Mouse (Mus musculus) lung, embryonic 15.5 days (tissue): Measurements from ENCODE around the gene Mgme1. TPM values are rescaled to one million over a fixed set of nuclear protein-coding genes. Genes with fewer than 3 reads are reported as not detected.

Source experiments
- ATAC-seq: fragments of 200-750 bp; cut with Nextera tagmentation; 2 replicates; pipeline ENCODE4 v1.8.0; 2017; ENCODE audit warnings: moderate number of reproducible peaks, borderline replicate concordance; ENCODE audit not compliant: low FRiP score, low TSS enrichment; ENCODE audit errors: extremely low read depth
- H3K27ac ChIP-seq: fragments of 300-500 bp; sonication (generic); 2 replicates; pipeline ENCODE4 v1.5.1; 2015; ENCODE audit warnings: moderate library complexity, mild to moderate bottlenecking, inconsistent platforms
- H3K27me3 ChIP-seq: fragments of 300-500 bp; sonication (generic); 2 replicates; pipeline ENCODE4 v1.6.1; 2015; ENCODE audit warnings: inconsistent platforms
- H3K36me3 ChIP-seq: fragments of 300-500 bp; sonication (generic); 2 replicates; pipeline ENCODE4 v1.6.1; 2015; ENCODE audit warnings: inconsistent platforms
- H3K4me1 ChIP-seq: fragments of 300-500 bp; sonication (generic); 2 replicates; pipeline ENCODE4 v1.6.1; 2015; ENCODE audit warnings: inconsistent platforms
- H3K4me2 ChIP-seq: fragments of 300-500 bp; sonication (generic); 2 replicates; pipeline ENCODE4 v1.6.1; 2015; ENCODE audit warnings: inconsistent platforms, mild to moderate bottlenecking, moderate library complexity
- H3K4me3 ChIP-seq: fragments of 300-500 bp; sonication (generic); 2 replicates; pipeline ENCODE4 v1.5.1; 2015; ENCODE audit warnings: mild to moderate bottlenecking, inconsistent platforms
- H3K9ac ChIP-seq: fragments of 300-500 bp; sonication (generic); 2 replicates; pipeline ENCODE4 v1.6.1; 2015; ENCODE audit warnings: inconsistent platforms
- H3K9me3 ChIP-seq: fragments of 300-500 bp; sonication (generic); 2 replicates; pipeline ENCODE4 v1.6.1; 2016; ENCODE audit warnings: inconsistent platforms
- WGBS: fragments of 180-500 bp; shearing (Covaris S2); methylation state at CpG from one replicate; pipeline ENCODE4 v1.1.7; 2015; 5-methylcytosine and 5-hydroxymethylcytosine counted together
- polyA plus RNA-seq: library from polyadenylated mRNA; unstranded; fragments of >200 nt; fragmentation: Nextera tagmentation; extraction: Ambion mirVana; gene quantifications from 2 replicates; pipeline ENCODE4 v1.2.1, GENCODE M21; 2015

Mgme1 gene
- polyA plus RNA-seq, 1 experiment from 2014 or later, result 25.9 TPM

DNA sequence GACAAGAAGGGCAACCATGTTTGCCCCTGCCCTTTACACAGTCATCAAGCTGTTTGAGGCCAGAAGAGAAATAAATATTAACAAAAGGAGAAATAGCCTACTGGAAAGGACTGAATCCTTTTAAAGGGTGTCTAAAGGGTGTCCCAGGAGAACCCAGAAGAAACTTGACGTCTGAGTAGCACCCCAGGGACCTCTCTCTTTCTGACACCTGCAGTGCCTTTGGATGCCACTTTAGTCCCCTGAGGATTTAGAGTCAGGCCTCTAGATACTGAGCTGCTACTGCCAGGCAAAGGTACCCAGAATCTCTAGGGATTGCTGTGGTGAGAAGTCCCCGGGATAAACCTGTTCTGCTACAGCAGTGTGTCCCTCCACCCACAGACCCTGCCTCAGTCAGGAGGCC is 31.1 kb upstream of the Mgme1 start:
- no peak for ATAC-seq
- Histone ChIP-seq H3K4me3 (no peak overlapping the region), H3K9me3 (no peaks in the 10 kb centered on the region), H3K9ac (no peak overlapping the region), H3K4me1 (no peaks in the 10 kb centered on the region), H3K36me3 (no peaks in the 10 kb centered on the region), H3K4me2 (no peak overlapping the region), H3K27me3 (no peaks in the 10 kb centered on the region), H3K27ac (no peak overlapping the region)
- WGBS, result 59% methylated on average over 2 of the region's 2 CpGs

DNA sequence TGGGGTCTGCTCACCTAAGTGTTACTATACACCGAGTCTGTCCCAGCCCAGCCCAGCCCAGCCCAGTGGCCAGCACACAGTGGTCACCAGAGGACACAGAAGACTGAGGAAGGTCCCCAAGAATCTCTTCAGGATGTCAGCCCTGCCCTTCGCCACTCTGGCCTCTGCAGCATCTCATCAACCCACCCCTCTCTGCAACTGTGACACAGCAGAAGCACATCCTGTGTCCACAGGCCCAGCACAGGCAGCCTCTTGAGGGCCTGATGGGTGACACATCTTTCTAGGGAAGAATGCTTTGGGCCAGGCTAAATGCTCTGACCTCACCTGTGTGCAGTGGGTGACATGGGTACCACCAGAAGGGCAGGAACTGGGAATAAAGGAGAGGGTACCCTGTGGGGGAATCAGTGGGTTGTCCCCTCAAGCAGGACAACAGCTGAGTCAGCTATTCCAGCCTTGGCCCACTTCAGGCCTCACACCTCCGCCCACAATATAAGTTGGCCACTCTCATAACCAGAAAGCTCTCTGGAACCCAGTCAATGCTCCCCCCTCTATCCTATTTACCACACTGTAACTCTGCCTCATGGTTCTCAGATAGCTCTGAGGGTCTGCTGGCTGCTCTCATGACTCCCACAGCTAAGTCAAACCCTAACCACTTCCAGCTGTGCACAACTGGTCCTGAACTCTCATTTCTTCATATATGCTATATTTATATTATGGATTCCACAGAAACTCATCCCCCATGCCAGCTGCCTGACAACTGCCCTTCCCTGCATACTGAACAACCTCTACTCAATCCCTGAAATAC is 30.2 kb upstream of the Mgme1 start:
- Histone ChIP-seq H3K9me3 (no peaks in the 10 kb centered on the region), H3K36me3 (no peaks in the 10 kb centered on the region), H3K27ac (no peak overlapping the region), H3K4me2 (no peak overlapping the region), H3K4me3 (no peak overlapping the region), H3K4me1 (no peaks in the 10 kb centered on the region), H3K27me3 (no peaks in the 10 kb centered on the region), H3K9ac (no peak overlapping the region)
- WGBS, result 62% methylated on average over 3 of the region's 3 CpGs
- peak; percentile 55 for ATAC-seq

DNA sequence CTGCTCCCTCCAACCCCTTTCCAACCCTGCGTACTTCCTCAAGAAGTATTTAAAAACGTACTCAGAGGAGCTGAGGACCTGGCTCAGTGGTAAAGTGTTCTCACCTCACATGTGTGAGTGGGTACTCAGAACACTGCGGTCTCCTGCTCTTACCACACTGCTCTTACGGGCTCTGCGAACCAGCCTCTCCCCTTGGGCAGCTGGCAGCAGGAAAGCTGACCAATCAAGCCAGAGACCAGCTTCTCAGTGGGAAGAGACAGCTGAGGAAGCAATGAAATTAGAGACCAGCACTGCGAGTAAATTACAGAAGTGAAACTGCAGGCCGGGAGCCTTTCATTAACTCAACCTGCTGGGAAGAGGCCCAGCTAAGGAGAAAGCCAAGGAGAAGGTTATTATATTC is 25.0 kb upstream of the Mgme1 start:
- WGBS, result 41% methylated on average over 7 of the region's 7 CpGs
- Histone ChIP-seq H3K4me1 (0 out of 2 replicates have a peak, but pooled peaks cover 9% of the 10 kb centered on the region), H3K27me3 (no peaks in the 10 kb centered on the region), H3K4me3 (no peak overlapping the region), H3K36me3 (peaks cover 14% of the 10 kb centered on the region), H3K4me2 (no peak overlapping the region), H3K9ac (no peak overlapping the region), H3K27ac (no peak overlapping the region), H3K9me3 (no peaks in the 10 kb centered on the region)
- peak; percentile 65; the same call in 1 of the 2 replicates for ATAC-seq

DNA sequence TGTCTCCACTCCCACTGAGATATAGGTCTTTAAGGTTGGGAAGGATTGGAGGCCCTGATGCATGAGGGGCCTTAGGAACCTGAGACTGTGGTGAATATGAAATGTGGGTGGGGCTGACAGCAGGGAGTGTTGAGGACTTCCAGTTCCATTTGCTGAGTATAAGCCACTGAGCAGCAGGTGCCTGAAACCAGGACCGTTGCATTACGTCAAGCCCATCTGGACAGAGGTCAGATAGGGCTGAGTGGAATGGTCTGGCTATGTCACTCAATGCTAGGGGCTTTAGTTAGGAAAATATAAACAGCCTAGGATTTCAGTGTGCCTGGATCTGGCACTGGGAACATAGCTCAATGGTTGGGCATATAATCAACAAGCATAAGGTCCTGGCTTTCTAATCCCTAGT is 24.2 kb upstream of the Mgme1 start:
- Histone ChIP-seq H3K4me1 (0 out of 2 replicates have a peak, but pooled peaks cover 9% of the 10 kb centered on the region), H3K36me3 (peaks cover 22% of the 10 kb centered on the region), H3K9ac (no peak overlapping the region), H3K27me3 (no peaks in the 10 kb centered on the region), H3K4me2 (no peak overlapping the region), H3K4me3 (no peak overlapping the region), H3K9me3 (no peaks in the 10 kb centered on the region), H3K27ac (no peak overlapping the region)
- no peak for ATAC-seq
- WGBS, result 58% methylated on average over 2 of the region's 2 CpGs

DNA sequence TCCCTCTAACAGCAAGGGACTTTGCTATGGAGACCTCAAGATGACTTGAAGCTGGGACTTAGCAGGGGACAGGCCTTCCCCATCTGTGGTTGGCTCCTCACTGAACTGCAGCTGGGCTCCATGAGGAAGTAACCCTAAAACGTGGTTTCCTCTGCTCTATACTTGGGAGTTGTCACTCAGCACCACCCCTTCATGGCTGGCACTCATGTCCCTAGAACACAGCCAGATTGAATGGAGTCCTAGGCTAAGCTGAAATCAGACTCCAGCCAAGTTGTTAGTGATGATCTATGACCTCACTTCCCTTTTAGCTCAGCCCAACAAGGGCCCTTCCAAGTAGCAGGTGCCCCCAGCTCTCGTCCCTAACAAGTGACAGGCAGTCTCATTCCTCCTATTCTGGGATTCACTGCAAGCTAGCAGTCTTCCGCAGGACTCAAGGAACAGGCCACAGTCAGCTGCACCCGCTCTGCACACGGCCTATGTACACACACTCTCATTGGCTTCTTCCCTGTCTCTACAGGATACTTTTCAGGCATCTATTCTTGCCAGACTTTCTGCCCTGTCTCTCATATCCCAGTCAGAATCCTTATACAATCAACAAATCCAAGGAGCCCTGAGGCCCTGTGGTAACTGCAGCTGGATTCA is 23.0 kb upstream of the Mgme1 start:
- 31% methylated on average over 5 of the region's 5 CpGs for WGBS
- no peaks in the 10 kb centered on the region for H3K9me3 ChIP-seq
- H3K27ac ChIP-seq, result no peak overlapping the region
- ATAC-seq, result peak; percentile 48
- no peak overlapping the region for H3K4me2 ChIP-seq
- no peak overlapping the region for H3K9ac ChIP-seq
- H3K4me1 ChIP-seq, result 0 out of 2 replicates have a peak, but pooled peaks cover 9% of the 10 kb centered on the region
- H3K36me3 ChIP-seq, result peaks cover 32% of the 10 kb centered on the region
- H3K4me3 ChIP-seq, result no peak overlapping the region
- H3K27me3 ChIP-seq, result no peaks in the 10 kb centered on the region

DNA sequence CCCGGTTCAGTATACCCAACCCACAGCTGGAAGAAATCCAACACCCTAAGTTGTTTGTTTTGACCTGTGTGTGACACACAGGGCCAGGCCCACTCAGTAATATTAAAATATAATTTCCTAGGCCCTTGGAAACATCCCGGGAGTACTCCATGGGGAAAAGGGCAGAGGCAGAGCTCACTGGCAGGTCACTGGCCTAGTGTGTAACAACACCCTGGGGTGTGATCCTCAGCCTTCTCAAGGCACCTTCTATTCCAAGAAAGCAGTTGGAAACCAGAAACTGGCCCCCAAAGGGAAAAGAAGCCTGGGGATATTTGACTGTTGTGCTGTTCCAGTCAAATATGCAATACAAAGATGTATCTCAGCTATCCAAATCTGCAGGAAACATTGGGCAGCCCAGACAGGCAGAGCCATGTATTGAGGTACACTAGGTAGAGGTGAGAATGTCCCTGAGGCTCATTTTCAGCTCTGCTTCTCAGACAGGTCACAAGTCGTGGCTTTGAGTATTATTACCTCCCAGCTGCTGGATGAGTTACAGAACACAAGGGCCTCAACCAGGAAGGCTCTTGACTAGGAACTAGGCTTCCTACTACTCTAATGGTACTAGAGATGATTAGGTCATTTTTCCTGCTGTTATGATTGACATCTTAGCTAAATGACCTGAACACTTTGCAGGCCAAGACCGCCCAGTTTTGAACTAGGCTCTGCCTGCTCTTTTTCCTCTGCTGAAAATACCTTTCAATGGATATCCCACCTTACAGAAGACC is 21.7 kb upstream of the Mgme1 start:
- Histone ChIP-seq H3K9me3 (no peaks in the 10 kb centered on the region), H3K27me3 (no peaks in the 10 kb centered on the region), H3K4me3 (no peak overlapping the region), H3K27ac (no peak overlapping the region), H3K4me2 (no peak overlapping the region), H3K9ac (no peak overlapping the region), H3K4me1 (0 out of 2 replicates have a peak, but pooled peaks cover 9% of the 10 kb centered on the region), H3K36me3 (peaks cover 45% of the 10 kb centered on the region)
- no peak for ATAC-seq
- 37% methylated on average over 3 of the region's 4 CpGs for WGBS

DNA sequence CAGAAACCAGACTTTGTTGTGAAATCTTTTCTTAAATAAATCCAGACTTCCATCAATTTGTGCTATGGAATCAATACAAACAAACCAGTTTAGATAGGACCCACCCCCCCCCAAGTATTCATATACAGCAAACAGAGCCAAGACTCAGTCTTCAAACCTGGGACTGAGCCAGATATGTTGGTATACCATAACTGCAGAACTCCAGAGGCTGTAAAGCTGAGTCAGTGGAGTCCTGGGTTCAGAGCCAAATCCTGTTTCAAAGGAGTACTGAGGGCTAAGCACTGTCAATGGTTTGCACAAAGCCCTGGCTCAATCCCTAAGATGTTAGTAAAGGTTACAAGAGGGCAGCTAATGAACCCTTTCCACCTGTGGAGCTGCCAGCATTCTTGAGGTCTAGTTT is 20.4 kb upstream of the Mgme1 start:
- Histone ChIP-seq H3K27ac (no peak overlapping the region), H3K36me3 (peaks cover 59% of the 10 kb centered on the region), H3K4me3 (no peak overlapping the region), H3K9me3 (no peaks in the 10 kb centered on the region), H3K4me1 (0 out of 2 replicates have a peak, but pooled peaks cover 9% of the 10 kb centered on the region), H3K27me3 (no peaks in the 10 kb centered on the region), H3K9ac (no peak overlapping the region), H3K4me2 (no peak overlapping the region)
- no peak for ATAC-seq

DNA sequence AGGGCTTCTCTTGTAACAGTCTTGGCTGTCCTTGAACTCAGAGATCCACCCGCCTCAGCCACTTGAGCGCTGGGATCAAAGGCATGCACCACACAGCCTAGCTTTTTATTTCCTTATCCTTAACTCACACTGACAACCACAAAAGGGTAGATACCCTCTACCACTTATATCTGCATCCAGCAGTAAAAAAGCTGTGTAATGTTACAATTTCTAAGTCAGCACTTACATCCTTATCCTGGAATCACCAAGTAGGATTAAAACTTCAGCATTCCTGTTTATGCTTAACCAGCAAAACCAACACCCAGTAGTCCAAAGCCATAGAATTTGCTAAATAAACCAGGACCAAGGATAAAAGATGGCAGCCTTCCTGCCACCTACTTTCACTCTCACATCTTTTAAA is 7.6 kb upstream of the Mgme1 start:
- Histone ChIP-seq H3K27ac (no peak overlapping the region), H3K27me3 (no peaks in the 10 kb centered on the region), H3K4me3 (no peak overlapping the region), H3K4me1 (peaks cover 33% of the 10 kb centered on the region), H3K9ac (no peak overlapping the region), H3K9me3 (no peaks in the 10 kb centered on the region), H3K4me2 (no peak overlapping the region), H3K36me3 (peaks cover 39% of the 10 kb centered on the region)
- ATAC-seq, result no peak
- 81% methylated on average over 2 of the region's 2 CpGs for WGBS

DNA sequence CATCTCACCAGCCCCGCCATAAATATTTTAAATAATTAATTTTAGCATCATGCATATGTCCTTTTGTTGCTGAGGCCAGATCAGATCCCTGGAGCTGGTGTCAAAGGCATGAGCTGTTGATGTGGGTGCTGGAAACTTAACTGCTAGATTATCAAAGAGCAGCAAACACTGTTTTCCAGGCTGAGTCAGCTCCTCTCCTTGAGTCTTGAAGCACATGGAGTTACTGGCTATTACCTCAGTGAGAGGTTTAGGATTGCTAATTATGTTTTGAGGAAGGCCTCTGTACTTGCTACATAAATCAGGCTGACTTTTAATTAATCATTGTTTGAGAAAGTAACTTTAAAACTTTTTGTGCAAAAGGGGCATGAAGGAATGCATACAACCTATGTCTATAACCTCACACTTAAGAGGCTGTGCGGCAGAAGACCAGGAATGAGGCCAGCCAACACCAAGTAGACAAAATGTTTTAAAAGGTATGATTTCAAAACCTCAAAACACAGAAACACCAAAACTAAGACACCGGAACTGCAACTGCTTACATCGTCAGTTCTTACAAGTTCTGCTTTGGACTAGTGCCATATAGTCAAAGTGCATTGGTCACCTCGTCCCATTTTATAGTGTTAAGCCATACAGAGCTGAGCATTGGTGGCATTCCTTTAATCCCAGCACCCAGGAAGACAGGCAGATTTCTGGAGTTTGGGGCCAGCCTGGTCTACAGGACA is 5.9 kb upstream of the Mgme1 start:
- Histone ChIP-seq H3K27ac (no peak overlapping the region), H3K27me3 (no peaks in the 10 kb centered on the region), H3K9ac (no peak overlapping the region), H3K4me1 (peaks cover 41% of the 10 kb centered on the region), H3K36me3 (peaks cover 22% of the 10 kb centered on the region), H3K4me2 (no peak overlapping the region), H3K9me3 (no peaks in the 10 kb centered on the region), H3K4me3 (no peak overlapping the region)
- no peak for ATAC-seq
- 55% methylated on average over 5 of the region's 5 CpGs for WGBS

DNA sequence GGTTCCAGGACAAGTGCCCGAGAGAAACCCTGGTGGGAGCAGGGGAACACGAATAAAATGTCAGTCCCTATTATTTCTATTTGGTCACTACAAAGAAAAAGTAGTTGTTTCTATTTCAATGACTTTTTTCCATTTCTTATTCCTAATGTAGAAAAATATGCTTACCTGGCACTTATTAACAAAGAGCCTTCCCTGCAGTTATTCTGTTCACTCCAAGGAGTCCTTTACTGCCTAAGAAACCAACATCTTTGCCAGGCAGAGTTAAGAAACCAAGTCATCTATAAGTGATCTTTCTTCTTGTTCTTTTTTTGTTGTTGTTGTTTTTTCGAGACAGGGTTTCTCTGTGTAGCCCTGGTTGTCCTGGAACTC is 5.4 kb upstream of the Mgme1 start:
- no peak for ATAC-seq
- no peak overlapping the region for H3K4me2 ChIP-seq
- H3K27ac ChIP-seq, result no peak overlapping the region
- H3K4me1 ChIP-seq, result peaks cover 41% of the 10 kb centered on the region
- 67% methylated on average over 3 of the region's 3 CpGs for WGBS
- H3K4me3 ChIP-seq, result no peak overlapping the region
- H3K36me3 ChIP-seq, result peaks cover 19% of the 10 kb centered on the region
- H3K9me3 ChIP-seq, result no peaks in the 10 kb centered on the region
- no peaks in the 10 kb centered on the region for H3K27me3 ChIP-seq
- H3K9ac ChIP-seq, result no peak overlapping the region

DNA sequence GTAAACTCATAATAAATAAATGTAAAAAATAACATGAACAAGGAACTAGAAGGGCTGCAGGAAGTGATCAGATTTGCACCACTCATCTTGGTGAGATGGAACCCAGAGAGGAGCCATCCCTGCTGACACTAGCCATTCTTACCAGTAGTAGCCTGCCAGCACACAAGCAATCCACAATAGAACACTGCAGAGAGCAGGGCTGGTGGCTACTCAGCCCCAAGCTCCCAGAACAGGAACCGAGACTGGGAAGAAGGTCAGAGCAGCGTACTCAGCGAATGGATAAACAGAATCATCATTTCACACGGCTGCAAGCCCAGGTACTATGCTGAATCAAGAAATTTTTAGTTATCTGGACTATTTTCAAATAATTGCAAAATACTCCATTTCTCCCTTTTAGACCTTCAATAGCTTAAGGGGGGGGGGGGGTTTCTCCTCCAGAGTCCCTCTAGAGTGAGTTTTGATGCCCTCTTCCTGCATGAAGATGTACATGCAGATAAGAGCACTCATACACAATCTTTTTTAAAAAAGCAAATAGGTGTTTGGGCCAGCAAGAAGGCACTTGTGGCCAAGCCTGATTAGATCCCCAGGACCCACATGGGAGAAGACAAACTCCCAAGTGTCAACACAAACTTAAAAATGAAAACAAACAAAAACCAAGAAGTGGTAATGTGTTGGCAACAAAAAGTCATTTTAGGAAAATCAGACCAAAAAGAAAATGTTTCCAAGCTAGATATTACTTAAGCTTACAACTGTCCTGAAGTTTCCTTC is 4.4 kb upstream of the Mgme1 start:
- Histone ChIP-seq H3K27me3 (no peaks in the 10 kb centered on the region), H3K4me1 (peaks cover 43% of the 10 kb centered on the region), H3K27ac (no peak overlapping the region), H3K9me3 (no peaks in the 10 kb centered on the region), H3K4me3 (no peak overlapping the region), H3K36me3 (peaks cover 9% of the 10 kb centered on the region), H3K4me2 (peak overlapping the region; percentile 8; the same call in 1 of the 2 replicates), H3K9ac (peak overlapping the region; percentile 7; the same call in 1 of the 2 replicates)
- no peak for ATAC-seq
- WGBS, result 37% methylated on average over 4 of the region's 4 CpGs
